Mouse (Mus musculus) brown adipose tissue, adult 24 weeks (tissue): Measurements from ENCODE around the gene Hipk2. TPM values are rescaled to one million over a fixed set of nuclear protein-coding genes. Genes with fewer than 3 reads are reported as not detected.
A peak's percentile ranks its signal among the peaks of the same experiment; 100 is the strongest.

Experiments used
- H3K27ac ChIP-seq: fragments of 200-500 bp; replicated peaks from 2 replicates; pipeline ENCODE4 v1.5.1; 2012; ENCODE audit warnings: low read depth, mild to moderate bottlenecking, low read length
- H3K4me1 ChIP-seq: fragments of 200-500 bp; 2 replicates; pipeline ENCODE4 v1.6.1; 2012; ENCODE audit warnings: low read length, mixed read lengths; ENCODE audit not compliant: control insufficient read depth, insufficient read depth, insufficient read length
- H3K4me3 ChIP-seq: fragments of 200-500 bp; 2 replicates; pipeline ENCODE4 v1.5.1; 2012; ENCODE audit warnings: low read depth, mild to moderate bottlenecking, low read length, moderate library complexity; ENCODE audit not compliant: insufficient read depth
- polyA plus RNA-seq: library from polyadenylated mRNA; stranded (reverse); fragments of >200 nt; gene quantifications from 2 replicates; pipeline ENCODE4 v1.2.4, GENCODE M21; 2012; ENCODE audit not compliant: missing spikeins, insufficient read depth, insufficient read length

The Hipk2 gene
- 23.7 and 63.9 TPM in 2 replicates for polyA plus RNA-seq

DNA sequence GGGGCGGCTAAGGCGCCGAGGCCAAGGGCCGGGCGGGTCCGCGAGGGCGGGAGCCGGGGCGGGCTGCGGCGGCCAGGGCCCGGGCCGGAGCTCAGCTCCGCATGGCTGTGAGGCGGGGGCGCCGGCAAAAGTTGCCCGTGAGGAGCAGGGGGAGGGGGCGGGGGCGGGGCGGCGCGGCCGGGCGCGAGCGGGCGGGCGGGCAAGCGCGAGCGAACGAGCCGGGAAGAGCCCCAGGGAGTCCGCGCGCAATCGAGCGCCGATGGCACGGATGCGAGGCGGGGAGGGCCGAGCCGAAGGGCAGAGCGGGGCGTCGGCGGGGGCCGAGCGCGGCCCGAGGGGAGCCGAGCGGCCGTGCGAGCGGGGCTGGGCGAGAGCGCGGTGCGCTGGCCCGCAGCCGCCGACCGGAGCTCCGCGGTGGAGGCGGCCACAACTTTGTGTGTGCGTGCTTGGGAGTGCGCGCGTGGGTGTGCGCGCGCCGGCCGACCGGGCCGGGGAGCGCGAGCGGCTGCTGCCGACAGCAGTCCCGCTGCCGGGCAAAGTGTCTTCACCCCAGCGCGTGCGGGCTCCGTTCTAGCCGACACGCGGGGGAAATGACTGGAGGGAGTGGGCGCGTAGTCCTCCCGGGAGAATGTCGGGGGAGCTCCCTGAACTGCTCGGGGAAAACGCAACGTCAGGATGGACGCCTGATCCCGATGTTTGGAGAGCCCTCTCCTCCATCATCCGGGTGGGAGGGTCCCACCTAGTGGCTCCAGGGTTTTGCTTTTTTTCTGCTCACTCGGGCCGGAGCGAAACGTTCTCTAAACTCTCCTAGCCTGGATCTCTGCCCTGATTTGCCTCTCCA, at the start of gene Hipk2:
Hipk2 (minus strand) TSS at position 95 of the 841 bp plus-strand sequence.
- peak within 1 kb of the TSS; percentile 78 for H3K27ac ChIP-seq
- H3K4me1 ChIP-seq, result peaks cover 3% of the 10 kb centered on the region; the same call in 1 of the 2 replicates
- peak within 1 kb of the TSS; percentile 98 for H3K4me3 ChIP-seq

DNA sequence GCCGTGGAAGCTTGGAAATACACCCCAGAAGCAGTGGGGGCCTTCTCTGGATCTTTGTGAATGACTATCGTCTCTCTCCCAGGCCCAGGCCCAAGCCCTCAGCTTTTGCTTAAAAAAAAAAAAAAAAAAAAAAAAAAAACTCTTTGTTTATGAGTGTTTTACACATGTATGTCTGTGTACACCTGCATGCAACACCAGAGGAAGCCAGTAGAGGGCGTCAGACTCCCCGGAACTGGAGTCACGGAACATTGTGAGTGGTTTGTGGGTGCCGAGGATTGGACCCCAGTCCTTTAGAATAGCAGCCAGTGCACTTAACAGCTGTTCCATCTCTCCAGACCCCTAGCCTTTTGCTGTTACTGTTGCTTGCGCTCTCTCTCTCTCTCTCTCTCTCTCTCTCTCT, 49.8 kb upstream of the Hipk2 start:
- no peak overlapping the region for H3K27ac ChIP-seq
- 0 out of 2 replicates have a peak overlapping the region, but pooled peaks have one; percentile 31 for H3K4me3 ChIP-seq
- H3K4me1 ChIP-seq, result no peaks in the 10 kb centered on the region

DNA sequence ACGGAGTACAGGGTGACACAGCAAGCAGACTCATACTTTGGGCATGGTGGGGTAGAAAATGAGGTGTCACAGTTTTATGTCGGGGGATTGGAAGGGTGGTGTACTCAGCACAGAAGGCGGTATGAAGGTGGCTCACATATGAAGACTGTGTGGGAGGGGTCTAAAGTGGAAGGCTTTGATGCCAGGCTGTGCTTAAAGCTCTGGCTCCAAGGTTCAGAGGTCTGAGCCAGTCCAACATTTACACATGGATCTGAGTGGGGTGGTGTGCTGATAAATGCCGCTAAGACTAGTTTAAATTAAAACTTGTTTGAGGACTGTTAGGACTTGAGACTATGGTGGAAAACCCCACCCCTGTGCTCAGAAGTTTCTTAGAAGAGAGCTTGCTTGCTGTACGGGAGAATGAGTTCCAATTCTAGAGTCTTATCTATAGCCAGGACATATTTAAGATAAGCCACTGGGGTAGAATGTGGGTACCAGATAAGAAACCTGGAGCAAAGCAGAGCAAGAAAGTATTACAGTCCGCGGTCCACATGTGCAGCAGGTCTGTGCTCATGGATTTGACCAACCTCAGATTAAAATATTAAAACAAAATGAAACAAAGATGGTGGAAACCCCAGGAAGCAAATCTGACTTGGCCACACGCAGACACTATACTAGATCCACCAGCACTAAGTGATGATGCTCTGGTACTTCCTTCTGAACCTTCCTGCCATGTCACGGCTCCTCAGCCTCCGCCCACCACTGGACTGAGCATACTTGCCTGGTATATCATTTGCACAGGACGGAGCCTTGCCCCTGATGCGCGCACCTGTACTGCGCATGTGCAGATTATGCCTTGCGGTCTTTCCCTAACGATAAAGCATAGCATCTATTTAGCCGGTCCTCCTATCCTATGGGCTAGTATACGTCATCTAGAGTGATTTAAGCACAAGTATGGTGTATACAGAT, 48.2 kb upstream of the Hipk2 start:
- Histone ChIP-seq H3K27ac (no peak overlapping the region), H3K4me1 (no peaks in the 10 kb centered on the region), H3K4me3 (no peak overlapping the region)

- H3K27ac ChIP-seq, result no peak overlapping the region
- no peaks in the 10 kb centered on the region for H3K4me1 ChIP-seq
- H3K4me3 ChIP-seq, result no peak overlapping the region
Measured at GRCm38 (mm10) chr6:38923450-38923849, 47.5 kb upstream of the Hipk2 start.

DNA sequence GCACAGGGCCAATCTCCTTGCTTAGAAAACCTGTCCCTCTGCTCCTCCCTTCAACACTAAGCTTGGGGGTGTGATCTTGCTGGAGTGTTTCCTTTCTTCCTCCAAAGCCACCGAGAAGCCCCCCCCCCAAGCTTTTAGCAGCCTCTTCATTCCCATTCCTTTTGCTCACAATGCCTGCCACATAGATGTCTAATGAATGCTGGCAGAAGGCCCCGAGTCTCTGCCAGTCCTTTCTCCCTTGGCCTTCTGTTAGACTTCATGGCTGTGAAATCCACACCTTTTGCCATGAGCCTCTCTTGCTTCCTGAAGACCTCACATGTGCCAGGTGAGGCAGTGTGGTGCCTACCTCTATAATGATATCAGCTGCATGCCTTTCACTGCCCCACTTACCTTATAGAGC, 46.6 kb upstream of the Hipk2 start:
- Histone ChIP-seq H3K4me3 (no peak overlapping the region), H3K27ac (no peak overlapping the region), H3K4me1 (no peaks in the 10 kb centered on the region)

DNA sequence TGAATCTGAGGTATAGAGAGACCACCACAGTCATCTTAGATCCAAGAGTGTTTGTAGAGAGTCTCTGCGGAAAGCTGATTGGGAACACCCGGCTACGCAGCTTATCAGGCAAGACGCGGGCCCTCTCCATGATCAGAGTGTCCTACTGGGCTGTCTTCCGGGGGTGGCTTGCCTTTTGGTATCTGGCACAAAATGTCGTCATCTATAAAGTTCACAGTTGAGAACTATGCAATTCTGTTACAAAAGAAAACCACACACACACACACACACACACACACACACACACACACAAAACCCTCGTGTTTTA, 45.8 kb upstream of the Hipk2 start:
- Histone ChIP-seq H3K4me1 (no peaks in the 10 kb centered on the region), H3K27ac (no peak overlapping the region), H3K4me3 (no peak overlapping the region)

DNA sequence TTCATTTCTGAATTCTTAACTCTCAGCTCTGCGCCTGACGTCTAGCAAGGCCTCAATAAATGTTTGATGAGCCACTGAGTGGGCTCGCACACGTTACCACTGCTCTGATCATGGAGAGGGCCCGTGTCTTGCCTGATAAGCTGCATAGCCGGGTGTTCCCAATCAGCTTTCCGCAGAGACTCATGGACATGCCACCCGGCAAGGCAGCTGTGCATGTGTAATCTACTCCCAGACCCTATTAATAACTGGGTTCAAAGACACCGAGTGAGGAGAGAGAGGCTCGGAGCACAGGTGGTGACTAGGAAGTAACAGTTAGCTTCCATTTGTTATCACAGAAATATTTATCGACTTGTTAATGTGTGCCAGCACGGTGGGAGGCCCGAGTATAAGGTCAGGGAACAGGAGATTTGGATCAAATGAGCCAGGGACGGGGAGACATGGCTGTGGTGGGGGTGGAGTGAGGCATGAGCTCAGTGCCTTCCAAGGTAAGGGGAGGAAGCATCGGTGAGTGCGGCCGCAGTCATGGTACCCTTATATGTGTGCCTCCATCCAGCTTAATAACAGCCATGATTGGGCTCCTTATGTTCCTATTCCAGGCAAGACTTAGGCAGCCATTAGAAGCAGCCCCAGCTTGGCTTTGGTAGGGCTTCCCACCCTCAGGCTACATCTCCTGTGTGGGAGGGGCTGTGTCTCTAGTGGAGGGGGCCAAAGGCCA, 45.3 kb upstream of the Hipk2 start:
- H3K27ac ChIP-seq, result no peak overlapping the region
- no peak overlapping the region for H3K4me3 ChIP-seq
- H3K4me1 ChIP-seq, result no peaks in the 10 kb centered on the region

DNA sequence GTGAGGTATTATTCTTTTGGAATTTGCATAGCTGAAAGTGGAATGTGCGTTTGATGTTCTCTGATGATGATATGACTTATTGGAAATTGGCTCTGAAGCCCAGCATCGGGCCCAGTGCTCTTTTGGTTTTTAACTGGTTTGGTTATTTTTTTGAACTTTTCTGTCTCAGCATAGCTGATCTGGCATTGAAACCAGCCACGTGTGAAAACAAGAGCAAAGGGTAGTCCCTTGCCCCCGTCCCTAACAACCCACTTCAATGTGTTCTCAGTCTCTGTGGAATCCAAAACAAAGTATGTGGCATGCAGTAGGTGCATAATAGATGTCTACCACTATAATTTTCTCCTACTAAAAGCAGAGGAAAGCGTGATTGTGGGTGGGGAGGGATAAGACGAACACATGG, 44.2 kb upstream of the Hipk2 start:
- Histone ChIP-seq H3K4me1 (no peaks in the 10 kb centered on the region), H3K4me3 (peak overlapping the region; percentile 24), H3K27ac (no peak overlapping the region)

GRCm38 (mm10) chr6:38919135-38919740, 43.3 kb upstream of the Hipk2 start:
- peak overlapping the region; percentile 47 for H3K4me3 ChIP-seq
- H3K4me1 ChIP-seq, result no peaks in the 10 kb centered on the region
- peak overlapping the region; percentile 49; the same call in 1 of the 2 replicates for H3K27ac ChIP-seq

GRCm38 (mm10) chr6:38918728-38919127, 42.8 kb upstream of the Hipk2 start:
- H3K27ac ChIP-seq, result no peak overlapping the region; the same call in 1 of the 2 replicates
- H3K4me1 ChIP-seq, result no peaks in the 10 kb centered on the region
- H3K4me3 ChIP-seq, result peak overlapping the region; percentile 47

GRCm38 (mm10) chr6:38917415-38917814, 41.5 kb upstream of the Hipk2 start:
- H3K27ac ChIP-seq, result no peak overlapping the region
- H3K4me1 ChIP-seq, result no peaks in the 10 kb centered on the region
- H3K4me3 ChIP-seq, result no peak overlapping the region

- Histone ChIP-seq H3K4me1 (no peaks in the 10 kb centered on the region), H3K27ac (no peak overlapping the region), H3K4me3 (no peak overlapping the region)
Measured at GRCm38 (mm10) chr6:38916571-38916970, 40.6 kb upstream of the Hipk2 start.

GRCm38 (mm10) chr6:38915776-38916175, 39.8 kb upstream of the Hipk2 start:
- no peak overlapping the region for H3K27ac ChIP-seq
- no peak overlapping the region for H3K4me3 ChIP-seq
- no peaks in the 10 kb centered on the region for H3K4me1 ChIP-seq

- Histone ChIP-seq H3K4me1 (no peaks in the 10 kb centered on the region), H3K4me3 (no peak overlapping the region), H3K27ac (no peak overlapping the region)
Measured at GRCm38 (mm10) chr6:38914181-38914580, 38.2 kb upstream of the Hipk2 start.
